Mouse (Mus musculus) spleen, adult 2 months (tissue): ENCODE data around the gene Pepd. TPM values are rescaled to one million over a fixed set of nuclear protein-coding genes. Genes with fewer than 3 reads are reported as not detected.

Source experiments
- DNase-seq, 2 experiments: peaks; one replicate each; pipeline versions ENCODE4 v3.0.0 to v3.0.0-alpha.2; 2012 to 2021; ENCODE audit warnings: low spot score in 2 of 2, low read depth in 1 of 2
- H3K27ac ChIP-seq: fragments of 200-500 bp; 2 replicates; pipeline ENCODE4 v1.5.1; 2012; ENCODE audit warnings: low read length, inconsistent platforms; ENCODE audit not compliant: insufficient read depth
- H3K27me3 ChIP-seq: fragments of 200-500 bp; 2 replicates; pipeline ENCODE4 v1.6.1; 2012; ENCODE audit warnings: mild to moderate bottlenecking, moderate library complexity, low read length, inconsistent platforms; ENCODE audit not compliant: control insufficient read depth, insufficient read depth
- H3K36me3 ChIP-seq: fragments of 200-500 bp; 2 replicates; pipeline ENCODE4 v1.6.1; 2012; ENCODE audit warnings: mild to moderate bottlenecking, low read length, inconsistent platforms; ENCODE audit not compliant: control insufficient read depth, insufficient read depth
- H3K4me1 ChIP-seq: fragments of 200-500 bp; 2 replicates; pipeline ENCODE4 v1.6.1; 2011; ENCODE audit warnings: inconsistent platforms; ENCODE audit not compliant: control insufficient read depth, insufficient read depth, insufficient read length
- H3K4me3 ChIP-seq: fragments of 200-500 bp; 2 replicates; pipeline ENCODE4 v1.5.1; 2011; ENCODE audit warnings: mild to moderate bottlenecking, inconsistent platforms; ENCODE audit not compliant: insufficient read depth, insufficient read length; ENCODE audit errors: extremely low read depth
- CTCF ChIP-seq: fragments of 200-500 bp; IDR thresholded peaks from 2 replicates; pipeline ENCODE4 v1.5.1; 2011; ENCODE audit warnings: mild to moderate bottlenecking, inconsistent platforms; ENCODE audit not compliant: insufficient read depth, insufficient read length, insufficient replicate concordance; ENCODE audit errors: extremely low read depth
- POLR2A ChIP-seq: fragments of 200-500 bp; IDR thresholded peaks from 2 replicates; pipeline ENCODE4 v1.6.1; 2011; ENCODE audit warnings: low read depth, low read length, inconsistent platforms
- WGBS: fragments of 180-500 bp; shearing (Covaris S2); methylation state at CpG from one replicate; pipeline ENCODE4 v1.1.7; 2018; 5-methylcytosine and 5-hydroxymethylcytosine counted together
- polyA plus RNA-seq: library from polyadenylated mRNA; depleted of rRNA; stranded (reverse); fragments of >200 nt; gene quantifications from 2 replicates; pipeline ENCODE4 v1.2.3, GENCODE M21; 2012

Gene Pepd
- polyA plus RNA-seq, 1 experiment, result 44.0 TPM

- Histone ChIP-seq H3K27ac (peak overlapping the region; percentile 81), H3K4me1 (peaks cover 8% of the 10 kb centered on the region; the same call in 1 of the 2 replicates), H3K27me3 (no peaks in the 10 kb centered on the region), H3K4me3 (peak overlapping the region; percentile 72), H3K36me3 (no peaks in the 10 kb centered on the region)
- TF ChIP-seq CTCF (no peak), POLR2A (no peak)
- WGBS, result under 1% methylated on average over 65 of the region's 77 CpGs
- DNase-seq, result no peak
Observed at GRCm38 (mm10) chr7:35055619-35056435, 143.6 kb downstream of the Pepd start.

- Histone ChIP-seq H3K4me1 (peaks cover 8% of the 10 kb centered on the region; the same call in 1 of the 2 replicates), H3K27me3 (no peaks in the 10 kb centered on the region), H3K27ac (peak within 1 kb of the TSS; percentile 81), H3K36me3 (no peaks in the 10 kb centered on the region), H3K4me3 (peak within 1 kb of the TSS; percentile 72)
- DNase-seq, result peak; percentile 85 to 95
- TF ChIP-seq POLR2A (peak; percentile 32), CTCF (no peak)
- WGBS, result under 1% methylated on average over 53 of the region's 53 CpGs
Observed at GRCm38 (mm10) chr7:35056436-35056864, 144.3 kb downstream of the Pepd start, which contains the start of gene Cebpg. Gene Cebpg (minus strand): TSS chr7:35056573.

GRCm38 (mm10) chr7:35056999-35057398 lies 144.8 kb downstream of the Pepd start:
- TF ChIP-seq CTCF, result no peak
- H3K4me1 ChIP-seq, result peaks cover 8% of the 10 kb centered on the region; the same call in 1 of the 2 replicates
- H3K36me3 ChIP-seq, result no peaks in the 10 kb centered on the region
- DNase-seq, result peak in 1 of 2 experiments; percentile 21
- WGBS, result 1% methylated on average over 10 of the region's 10 CpGs
- H3K27me3 ChIP-seq, result no peaks in the 10 kb centered on the region
- peak overlapping the region; percentile 67 for H3K27ac ChIP-seq
- peak overlapping the region; percentile 50 for H3K4me3 ChIP-seq

DNA sequence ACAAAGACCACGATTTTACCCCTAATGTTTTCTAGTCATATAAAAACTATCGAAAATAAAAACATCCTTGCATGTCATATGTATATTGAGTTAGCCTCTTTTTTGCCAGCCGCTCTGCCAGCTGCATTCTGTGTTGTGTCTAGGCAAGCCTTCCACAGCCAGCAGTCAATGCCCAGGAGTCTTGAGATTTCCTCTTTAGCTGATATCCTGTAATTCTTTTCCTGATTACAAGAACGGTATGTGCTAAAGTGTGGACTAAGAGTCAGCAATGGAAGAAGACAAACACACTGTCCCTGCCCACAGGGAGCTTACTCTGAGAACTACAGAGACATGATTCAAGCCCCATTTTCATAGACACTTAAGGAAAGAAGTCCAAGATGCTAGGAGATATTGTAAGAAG lies 145.4 kb downstream of the Pepd start:
- Histone ChIP-seq H3K27ac (no peak overlapping the region; the same call in 1 of the 2 replicates), H3K36me3 (no peaks in the 10 kb centered on the region), H3K4me3 (no peak overlapping the region), H3K4me1 (peaks cover 8% of the 10 kb centered on the region; the same call in 1 of the 2 replicates), H3K27me3 (no peaks in the 10 kb centered on the region)
- DNase-seq, result no peak
- 73% methylated on average over 4 of the region's 4 CpGs for WGBS
- TF ChIP-seq CTCF (no peak), POLR2A (no peak)

- no peak for DNase-seq
- no peaks in the 10 kb centered on the region for H3K27me3 ChIP-seq
- H3K36me3 ChIP-seq, result no peaks in the 10 kb centered on the region
- 77% methylated on average over 1 of the region's 1 CpGs for WGBS
- no peak overlapping the region for H3K4me3 ChIP-seq
- TF ChIP-seq CTCF, result no peak
- TF ChIP-seq POLR2A, result no peak
- peaks cover 8% of the 10 kb centered on the region; the same call in 1 of the 2 replicates for H3K4me1 ChIP-seq
- no peak overlapping the region for H3K27ac ChIP-seq
Observed at GRCm38 (mm10) chr7:35058329-35058728, 146.2 kb downstream of the Pepd start.

GRCm38 (mm10) chr7:35059467-35059866 lies 147.3 kb downstream of the Pepd start:
- 85% methylated on average over 5 of the region's 5 CpGs for WGBS
- H3K4me3 ChIP-seq, result no peak overlapping the region
- H3K27ac ChIP-seq, result no peak overlapping the region

More at GRCm38 (mm10) chr7:35059467-35059866, 147.3 kb downstream of the Pepd start:
- no peaks in the 10 kb centered on the region for H3K36me3 ChIP-seq
- TF ChIP-seq CTCF (no peak), POLR2A (no peak)
- DNase-seq, result no peak
- H3K4me1 ChIP-seq, result peaks cover 8% of the 10 kb centered on the region; the same call in 1 of the 2 replicates
- H3K27me3 ChIP-seq, result no peaks in the 10 kb centered on the region
